Comparison of ENCODE assay signal across 15 mouse cellular contexts in the genomic region with DNA sequence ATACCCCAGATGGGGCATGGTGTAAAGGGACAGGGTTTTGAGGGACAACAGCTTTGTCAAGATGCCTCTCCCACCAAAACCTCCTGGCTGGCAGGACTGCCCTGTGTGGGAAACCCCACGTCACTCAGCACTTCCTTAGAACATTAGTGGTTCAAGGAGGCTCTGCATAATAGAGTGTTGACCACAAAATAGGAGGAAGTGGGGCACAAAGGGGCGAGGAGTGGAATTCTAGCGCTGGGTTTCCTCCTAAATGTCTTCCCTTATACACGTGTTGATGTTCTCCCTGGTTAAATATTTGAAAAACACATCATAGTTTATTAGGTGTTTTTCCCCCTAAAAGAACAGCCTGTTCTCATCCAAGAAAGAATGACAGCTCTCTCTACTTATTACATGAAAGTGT.
"Had no signal": no experiment of that assay in that cellular context is flagged by ENCODE, and none has a peak within 500 bp of the region (broad histone marks: within the 10 kb centered on the region; RNA-seq: fewer than 3 reads in every experiment).

No protein-coding gene starts in this region.

- DNase-seq: kidney, adult 2 months; left cerebral cortex, postnatal 4 days; right cerebral cortex, postnatal 14 days; thymus, adult 2 months; thymus, postnatal 25 days had no signal

- H3K9ac ChIP-seq: limb, embryonic 13.5 days; liver, embryonic 14.5 days; lung, embryonic 15.5 days; midbrain, embryonic 12.5 days; stomach, embryonic 15.5 days had no signal

- H3K36me3 ChIP-seq: limb, embryonic 13.5 days; lung, embryonic 15.5 days; midbrain, embryonic 12.5 days; stomach, embryonic 15.5 days had no signal

- H3K27ac ChIP-seq: kidney, postnatal 0 days; layer of hippocampus, adult 2 months; limb, embryonic 13.5 days; liver, embryonic 14.5 days; lung, embryonic 15.5 days; midbrain, embryonic 12.5 days; stomach, embryonic 15.5 days had no signal

- H3K4me3 ChIP-seq: layer of hippocampus, adult 2 months; limb, embryonic 13.5 days; lung, embryonic 15.5 days; megakaryocyte, embryonic 14.5 days; midbrain, embryonic 12.5 days; stomach, embryonic 15.5 days had no signal

- H3K27me3 ChIP-seq: limb, embryonic 13.5 days; lung, embryonic 15.5 days; megakaryocyte, embryonic 14.5 days; midbrain, embryonic 12.5 days; stomach, embryonic 15.5 days had no signal

- H3K4me1 ChIP-seq: limb, embryonic 13.5 days; midbrain, embryonic 12.5 days; stomach, embryonic 15.5 days had no signal

- ATAC-seq: intestine, embryonic 16.5 days; midbrain, embryonic 16.5 days had no signal

- H3K9me3 ChIP-seq: limb, embryonic 13.5 days; lung, embryonic 15.5 days; midbrain, embryonic 12.5 days; stomach, embryonic 15.5 days had no signal

- H3K4me2 ChIP-seq: limb, embryonic 13.5 days; lung, embryonic 15.5 days; midbrain, embryonic 12.5 days; stomach, embryonic 15.5 days had no signal
